Mouse (Mus musculus) intestine, embryonic 16.5 days (tissue): ENCODE measurements around the gene Csf2ra. TPM values are rescaled to one million over a fixed set of nuclear protein-coding genes. Genes with fewer than 3 reads are reported as not detected.
"Not testable (repeated sequence)": the region's sequence is repeated elsewhere in the genome, so short reads cannot be mapped to it uniquely, and the experiment has no call there.

Source experiments
- ATAC-seq: fragments of 200-750 bp; cut with Nextera tagmentation; 2 replicates; pipeline ENCODE4 v1.8.0; 2017; ENCODE audit warnings: moderate TSS enrichment, moderate library complexity
- H3K27ac ChIP-seq: fragments of 300-500 bp; sonication (generic); 2 replicates; pipeline ENCODE4 v1.5.1; 2014; ENCODE audit warnings: mild to moderate bottlenecking, low read length
- H3K27me3 ChIP-seq: fragments of 300-500 bp; sonication (generic); replicated peaks from 2 replicates; pipeline ENCODE4 v1.6.1; 2014; ENCODE audit warnings: low read length, control low read depth, mixed read lengths; ENCODE audit not compliant: control insufficient read depth, insufficient read depth
- H3K36me3 ChIP-seq: fragments of 300-500 bp; sonication (generic); 2 replicates; pipeline ENCODE4 v1.6.1; 2014; ENCODE audit warnings: low read length, control low read depth; ENCODE audit not compliant: control insufficient read depth, insufficient read depth
- H3K4me1 ChIP-seq: fragments of 300-500 bp; sonication (generic); 2 replicates; pipeline ENCODE4 v1.6.1; 2014; ENCODE audit warnings: low read length, control low read depth, mixed read lengths; ENCODE audit not compliant: control insufficient read depth, insufficient read depth
- H3K4me2 ChIP-seq: fragments of 300-500 bp; sonication (generic); 2 replicates; pipeline ENCODE4 v1.6.1; 2014; ENCODE audit warnings: low read depth, low read length, control low read depth
- H3K4me3 ChIP-seq: fragments of 300-500 bp; sonication (generic); 2 replicates; pipeline ENCODE4 v1.5.1; 2014; ENCODE audit warnings: mild to moderate bottlenecking, low read length
- H3K9ac ChIP-seq: fragments of 300-500 bp; sonication (generic); 2 replicates; pipeline ENCODE4 v1.6.1; 2014; ENCODE audit warnings: low read depth, low read length
- H3K9me3 ChIP-seq: fragments of 300-500 bp; sonication (generic); 2 replicates; pipeline ENCODE4 v1.6.1; 2016; ENCODE audit warnings: low read length, control low read depth; ENCODE audit not compliant: control insufficient read depth
- WGBS: fragments of 180-500 bp; shearing (Covaris S2); extraction: QIAGEN DNeasy Blood & Tissue Kit; methylation state at CpG from one replicate; pipeline ENCODE4 v1.1.7; 2014; 5-methylcytosine and 5-hydroxymethylcytosine counted together
- polyA plus RNA-seq: library from polyadenylated mRNA; unstranded; fragments of >200 nt; fragmentation: Nextera tagmentation; extraction: Ambion mirVana; gene quantifications from 2 replicates; pipeline ENCODE4 v1.2.1, GENCODE M21; 2015

Gene Csf2ra
- 35.6 and 36.5 TPM in 2 replicates for polyA plus RNA-seq

DNA sequence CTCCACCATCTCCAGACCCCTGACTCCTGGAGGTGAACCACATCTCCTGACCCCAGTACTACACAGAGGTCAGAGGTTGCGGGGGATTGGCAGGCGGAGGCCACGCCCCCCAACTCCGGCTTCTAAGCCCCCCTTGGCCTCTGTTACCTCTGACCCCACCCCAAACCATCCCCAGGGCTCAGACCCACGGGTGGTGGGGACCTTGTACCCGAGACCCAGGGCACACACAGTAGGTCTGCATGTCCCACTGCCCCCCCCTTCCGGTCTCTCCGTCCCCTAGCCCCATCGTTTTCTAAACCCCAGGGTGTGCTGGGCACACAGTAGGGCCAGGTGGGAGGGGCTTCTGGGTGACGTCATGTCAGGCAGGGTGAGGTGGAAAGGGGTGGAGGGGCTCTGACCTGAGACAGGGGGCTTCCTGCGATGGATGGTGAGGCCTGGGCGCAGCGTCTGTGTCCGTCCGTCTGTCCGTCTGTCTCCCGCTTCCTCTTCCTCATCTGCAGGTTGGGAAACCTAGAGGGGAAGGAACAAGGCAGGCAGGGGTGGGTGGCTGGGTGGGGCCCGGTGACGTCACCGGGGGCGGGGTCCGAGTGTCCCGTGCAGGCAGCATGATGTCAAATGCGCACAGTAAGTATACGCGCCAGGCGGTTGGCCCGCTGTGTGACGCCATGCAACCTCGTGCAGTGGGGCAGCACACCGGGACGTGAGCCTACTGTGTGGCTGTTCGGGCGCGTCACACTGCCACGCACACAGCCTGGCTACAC lies at the start of gene Csf2ra:
Gene Csf2ra (minus strand): TSS at position 489 of the 761 bp plus-strand sequence.
- peak within 1 kb of the TSS; percentile 70 for H3K9ac ChIP-seq
- 52% methylated on average over 35 of the region's 36 CpGs for WGBS
- H3K36me3 ChIP-seq: no peaks in the 10 kb centered on the region
- no peaks in the 10 kb centered on the region for H3K27me3 ChIP-seq
- no peaks in the 10 kb centered on the region; the same call in 1 of the 2 replicates for H3K4me1 ChIP-seq
- peak within 1 kb of the TSS; percentile 64 for H3K4me3 ChIP-seq
- peak within 1 kb of the TSS; percentile 71 for H3K4me2 ChIP-seq
- ATAC-seq: no peak
- peaks cover 17% of the 10 kb centered on the region; the same call in 1 of the 2 replicates for H3K9me3 ChIP-seq
- H3K27ac ChIP-seq: peak within 1 kb of the TSS; percentile 97

DNA sequence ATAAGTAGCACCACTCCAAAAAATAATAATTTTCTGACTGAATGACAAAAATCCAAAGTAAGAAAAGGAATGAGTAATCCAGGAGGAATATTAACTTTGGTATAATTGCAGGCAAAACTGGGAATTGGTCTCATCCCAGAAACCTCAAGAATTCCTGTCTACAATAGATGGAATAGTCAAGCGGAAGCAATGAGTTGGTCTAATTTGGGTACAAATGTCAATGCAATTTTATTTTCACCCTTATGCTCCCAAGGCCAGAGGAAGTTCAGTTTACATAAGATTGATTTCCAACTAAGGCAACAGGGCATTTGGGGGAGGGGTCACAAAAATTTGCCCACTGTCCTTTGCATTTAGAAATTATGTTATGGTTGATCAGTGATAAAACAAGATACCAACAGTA lies 47.2 kb upstream of the Csf2ra start:
- no peaks in the 10 kb centered on the region for H3K27me3 ChIP-seq
- no peak overlapping the region for H3K27ac ChIP-seq
- no peak overlapping the region for H3K4me2 ChIP-seq
- no peak overlapping the region for H3K4me3 ChIP-seq
- no peak for ATAC-seq
- no peaks in the 10 kb centered on the region for H3K4me1 ChIP-seq
- no peaks in the 10 kb centered on the region for H3K9me3 ChIP-seq
- 71% methylated on average over 1 of the region's 1 CpGs for WGBS
- H3K36me3 ChIP-seq: no peaks in the 10 kb centered on the region
- no peak overlapping the region for H3K9ac ChIP-seq

DNA sequence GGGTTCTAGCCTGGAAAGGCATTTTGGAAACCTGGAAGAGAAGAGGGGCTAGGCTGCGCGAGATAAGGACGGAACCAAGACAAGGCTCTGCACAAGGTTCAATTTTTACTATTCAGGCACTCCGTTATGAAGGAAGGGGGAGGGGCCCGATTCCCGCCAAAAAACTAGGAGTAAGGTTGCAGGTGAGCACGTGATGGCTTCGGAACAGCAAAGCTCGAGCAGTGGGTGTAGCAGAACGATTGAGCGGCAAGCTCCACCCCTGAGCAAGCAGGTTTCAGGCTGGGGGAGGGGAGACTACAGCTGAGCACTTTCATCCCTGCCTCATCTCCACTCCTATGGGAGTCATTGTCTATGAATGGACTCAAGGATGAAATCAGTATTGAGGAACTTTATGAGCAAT lies 40.9 kb upstream of the Csf2ra start:
- H3K27ac ChIP-seq, H3K36me3 ChIP-seq, H3K4me3 ChIP-seq, H3K4me2 ChIP-seq, H3K4me1 ChIP-seq, ATAC-seq, H3K27me3 ChIP-seq, H3K9ac ChIP-seq, H3K9me3 ChIP-seq: not testable (repeated sequence)
- 31% methylated on average over 11 of the region's 11 CpGs for WGBS

DNA sequence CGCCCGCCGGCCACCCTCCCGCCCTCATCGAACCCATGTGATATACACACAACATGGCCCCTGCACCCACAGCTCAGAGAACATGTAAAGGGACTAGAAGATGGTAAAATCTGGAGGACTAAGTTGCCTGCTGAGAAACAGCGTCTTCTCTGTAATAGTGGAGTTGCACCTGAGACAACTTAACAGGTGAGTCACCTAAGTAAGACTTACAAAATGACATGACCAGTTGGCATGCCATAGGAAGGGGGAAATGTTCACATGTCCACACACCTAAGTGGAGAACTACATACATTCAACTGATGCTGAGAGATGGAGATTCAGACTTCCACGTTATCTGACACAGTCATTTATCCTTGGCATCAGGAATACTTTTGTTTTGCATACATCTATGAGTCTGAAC lies 38.9 kb upstream of the Csf2ra start:
- no peaks in the 10 kb centered on the region for H3K4me1 ChIP-seq
- H3K9ac ChIP-seq: no peak overlapping the region
- H3K27ac ChIP-seq: no peak overlapping the region
- no peak overlapping the region for H3K4me3 ChIP-seq
- H3K36me3 ChIP-seq: no peaks in the 10 kb centered on the region
- no peaks in the 10 kb centered on the region for H3K9me3 ChIP-seq
- no peak overlapping the region for H3K4me2 ChIP-seq
- ATAC-seq: no peak
- no peaks in the 10 kb centered on the region for H3K27me3 ChIP-seq
- 22% methylated on average over 7 of the region's 7 CpGs for WGBS

DNA sequence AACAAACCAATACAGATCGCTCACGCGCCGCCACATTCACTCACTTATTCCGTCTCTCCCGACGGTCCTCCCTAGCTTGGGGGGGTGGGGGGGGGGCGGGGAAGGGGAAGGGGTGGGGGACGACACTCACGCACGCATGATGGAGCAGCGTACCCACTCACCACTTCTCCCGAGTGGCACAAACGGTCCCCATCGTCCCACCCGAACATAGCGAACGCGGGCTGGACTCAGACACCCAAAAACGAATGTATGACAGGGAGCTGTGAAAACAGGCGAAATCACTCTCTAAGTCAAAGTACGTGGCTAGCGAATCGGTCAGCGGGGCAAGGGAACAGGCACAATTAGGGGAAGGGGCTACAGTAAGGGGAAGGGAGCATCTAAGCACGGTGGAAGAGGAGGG lies 38.4 kb upstream of the Csf2ra start:
- no peak overlapping the region for H3K27ac ChIP-seq
- no peak for ATAC-seq
- H3K4me1 ChIP-seq: no peaks in the 10 kb centered on the region
- no peak overlapping the region for H3K9ac ChIP-seq
- WGBS: 2% methylated on average over 25 of the region's 26 CpGs
- H3K27me3 ChIP-seq: no peaks in the 10 kb centered on the region
- H3K36me3 ChIP-seq: no peaks in the 10 kb centered on the region
- no peak overlapping the region for H3K4me3 ChIP-seq
- H3K9me3 ChIP-seq: no peaks in the 10 kb centered on the region
- no peak overlapping the region for H3K4me2 ChIP-seq

DNA sequence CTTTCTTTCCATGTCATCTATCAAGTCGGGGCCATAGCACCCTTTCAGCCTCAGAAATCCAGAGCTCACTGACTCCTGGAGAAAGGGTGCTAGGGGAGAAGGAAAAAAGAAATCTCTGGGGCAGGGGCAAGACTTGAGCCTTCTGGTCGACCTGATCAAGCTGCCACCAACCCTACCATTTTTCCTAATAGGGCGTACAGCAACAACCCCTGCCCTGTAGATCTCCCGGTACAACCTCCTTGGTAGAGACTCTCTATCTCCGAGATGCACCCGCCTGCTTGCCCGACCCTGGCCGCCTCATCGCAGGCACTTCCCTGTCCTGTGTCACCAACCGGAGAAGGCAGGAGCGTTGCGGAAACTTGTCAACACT lies 38.0 kb upstream of the Csf2ra start:
- H3K9ac ChIP-seq: no peak overlapping the region
- no peak overlapping the region for H3K27ac ChIP-seq
- no peaks in the 10 kb centered on the region for H3K9me3 ChIP-seq
- H3K27me3 ChIP-seq: no peaks in the 10 kb centered on the region
- no peak overlapping the region for H3K4me3 ChIP-seq
- 3% methylated on average over 12 of the region's 12 CpGs for WGBS
- H3K4me1 ChIP-seq: no peaks in the 10 kb centered on the region
- H3K36me3 ChIP-seq: no peaks in the 10 kb centered on the region
- no peak overlapping the region for H3K4me2 ChIP-seq
- no peak for ATAC-seq

DNA sequence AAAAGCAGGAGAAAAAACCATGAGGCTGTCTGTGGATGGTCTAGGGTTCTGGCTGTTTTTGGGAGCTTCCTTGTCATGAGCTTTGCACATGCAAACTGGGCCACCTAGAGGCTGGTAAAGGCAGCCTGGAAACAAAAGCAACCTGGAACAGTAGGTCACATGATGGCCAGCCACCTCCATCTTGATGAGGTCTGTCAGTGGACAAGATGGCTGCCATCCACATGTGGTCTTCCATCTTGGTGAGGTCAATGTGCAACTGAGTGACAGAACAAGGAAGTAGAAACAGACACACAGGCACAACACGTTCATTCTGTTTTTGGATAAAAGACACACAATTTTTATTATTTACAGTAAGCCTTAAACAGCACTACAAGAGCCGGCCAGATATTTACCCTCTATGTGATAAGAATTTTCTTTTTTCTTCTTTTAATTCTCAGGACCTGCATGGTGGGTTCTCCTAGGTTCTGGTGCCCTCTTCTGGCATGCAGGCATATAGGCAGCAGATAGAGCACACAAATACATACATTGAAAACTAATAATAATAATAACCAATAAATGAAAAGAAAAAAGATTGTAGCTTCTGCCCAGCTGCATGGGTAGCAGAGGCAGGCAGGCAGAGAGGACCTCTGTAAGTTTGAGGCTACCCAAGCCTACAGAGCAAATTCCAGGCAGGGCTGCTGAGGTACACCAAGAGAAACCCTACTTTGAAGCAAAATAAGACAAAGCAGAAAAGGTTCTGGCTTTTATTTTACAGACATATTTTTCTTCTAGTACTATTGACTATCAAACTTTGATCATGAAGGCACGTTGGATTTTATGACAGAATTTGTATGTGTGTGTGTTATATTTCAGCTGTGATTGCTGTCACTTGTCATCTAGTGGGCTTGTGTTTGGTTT lies 37.4 kb upstream of the Csf2ra start:
- no peaks in the 10 kb centered on the region for H3K36me3 ChIP-seq
- H3K4me2 ChIP-seq: no peak overlapping the region
- ATAC-seq: peak; percentile 54
- H3K9ac ChIP-seq: no peak overlapping the region
- H3K27me3 ChIP-seq: no peaks in the 10 kb centered on the region
- 18% methylated on average over 3 of the region's 3 CpGs for WGBS
- no peaks in the 10 kb centered on the region for H3K4me1 ChIP-seq
- no peak overlapping the region for H3K27ac ChIP-seq
- H3K4me3 ChIP-seq: no peak overlapping the region
- H3K9me3 ChIP-seq: no peaks in the 10 kb centered on the region

DNA sequence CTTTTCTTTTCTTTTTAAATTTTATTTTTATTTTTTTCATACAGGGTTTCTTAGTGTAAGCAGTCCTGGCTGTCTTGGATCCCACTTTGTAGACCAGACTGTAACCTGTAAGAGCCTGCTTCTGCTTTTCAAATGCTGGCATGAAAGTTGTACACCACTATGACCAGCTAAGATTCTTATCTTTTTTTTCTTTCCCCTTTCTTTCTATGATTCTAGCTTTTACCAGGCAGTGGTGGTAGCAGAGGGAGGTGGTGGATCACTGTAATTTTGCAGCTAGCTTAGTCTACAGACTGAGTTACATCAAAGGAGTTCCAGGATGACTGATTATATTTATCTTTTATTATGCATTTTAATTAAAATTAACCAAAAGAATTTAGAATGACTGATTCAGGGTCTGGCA lies 36.7 kb upstream of the Csf2ra start:
- no peaks in the 10 kb centered on the region for H3K36me3 ChIP-seq
- H3K4me2 ChIP-seq: no peak overlapping the region
- no peaks in the 10 kb centered on the region for H3K27me3 ChIP-seq
- H3K9me3 ChIP-seq: no peaks in the 10 kb centered on the region
- no peak overlapping the region for H3K4me3 ChIP-seq
- no peaks in the 10 kb centered on the region for H3K4me1 ChIP-seq
- H3K27ac ChIP-seq: no peak overlapping the region
- H3K9ac ChIP-seq: no peak overlapping the region
- no peak for ATAC-seq

DNA sequence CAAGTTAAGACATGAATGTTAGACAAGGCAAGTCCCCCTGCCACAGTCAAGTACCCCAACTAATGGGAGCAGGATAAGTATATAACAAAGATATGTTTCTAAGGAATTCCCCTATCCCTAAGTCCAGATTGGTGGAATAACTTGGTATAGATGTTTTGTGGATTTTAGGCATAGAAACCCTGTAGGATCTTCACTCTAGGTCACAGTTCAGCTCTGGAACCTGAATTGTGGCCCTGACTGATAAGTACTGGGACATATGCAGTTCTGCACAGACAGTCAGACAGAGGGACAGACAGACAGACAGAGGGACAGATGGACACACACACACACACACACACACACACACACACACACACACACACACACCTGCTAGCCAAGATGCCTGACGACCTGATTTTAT lies 36.0 kb upstream of the Csf2ra start:
- Histone ChIP-seq H3K27me3 (no peaks in the 10 kb centered on the region), H3K36me3 (no peaks in the 10 kb centered on the region), H3K9ac (no peak overlapping the region), H3K4me3 (no peak overlapping the region), H3K27ac (no peak overlapping the region), H3K9me3 (no peaks in the 10 kb centered on the region), H3K4me2 (no peak overlapping the region), H3K4me1 (no peaks in the 10 kb centered on the region)
- no peak for ATAC-seq
- 87% methylated on average over 1 of the region's 1 CpGs for WGBS
